Mouse (Mus musculus) heart, postnatal 0 days (tissue): ENCODE measurements at regions not wholly inside any gene's neighbourhood (a gene's known extent, or its start where the extent isn't known, plus 50 kb on each side); places are given as distances from the start of the nearest gene placed in this dataset.
A peak's percentile ranks its signal among the peaks of the same experiment; 100 is the strongest.
"Not testable (repeated sequence)": the region's sequence is repeated elsewhere in the genome, so short reads cannot be mapped to it uniquely, and the experiment has no call there.

Experiments used
- ATAC-seq: fragments of 200-750 bp; cut with Nextera tagmentation; 2 replicates; pipeline ENCODE4 v1.8.0; 2017; ENCODE audit warnings: low read depth, moderate number of reproducible peaks, moderate library complexity; ENCODE audit not compliant: insufficient read depth
- DNase-seq: peaks from one replicate; pipeline ENCODE4 v3.0.0-alpha.2; 2016; ENCODE audit warnings: low spot score
- H3K27ac ChIP-seq: fragments of 300-500 bp; sonication (generic); 2 replicates; pipeline ENCODE4 v1.5.1; 2014; ENCODE audit warnings: low read depth, mild to moderate bottlenecking
- H3K27me3 ChIP-seq: fragments of 300-500 bp; sonication (generic); 2 replicates; pipeline ENCODE4 v1.6.1; 2014; ENCODE audit warnings: low read length, mixed read lengths; ENCODE audit not compliant: control insufficient read depth, insufficient read depth
- H3K36me3 ChIP-seq: fragments of 300-500 bp; sonication (generic); replicated peaks from 2 replicates; pipeline ENCODE4 v1.6.1; 2014; ENCODE audit warnings: low read length, mixed read lengths; ENCODE audit not compliant: control insufficient read depth, insufficient read depth
- H3K4me1 ChIP-seq: fragments of 300-500 bp; sonication (generic); 2 replicates; pipeline ENCODE4 v1.6.1; 2014; ENCODE audit warnings: antibody characterized with exemption; ENCODE audit not compliant: control insufficient read depth, insufficient read depth
- H3K4me2 ChIP-seq: fragments of 300-500 bp; sonication (generic); 2 replicates; pipeline ENCODE4 v1.6.1; 2014; ENCODE audit warnings: low read depth, mild to moderate bottlenecking, low read length, moderate library complexity
- H3K4me3 ChIP-seq: fragments of 300-500 bp; sonication (generic); 2 replicates; pipeline ENCODE4 v1.5.1; 2014; ENCODE audit warnings: low read depth, low read length
- H3K9ac ChIP-seq: fragments of 300-500 bp; sonication (generic); replicated peaks from 2 replicates; pipeline ENCODE4 v1.6.1; 2014; ENCODE audit warnings: low read depth, low read length, mixed read lengths
- H3K9me3 ChIP-seq: fragments of 300-500 bp; sonication (generic); replicated peaks from 2 replicates; pipeline ENCODE4 v1.6.1; 2016; ENCODE audit warnings: low read length; ENCODE audit not compliant: control insufficient read depth
- CTCF ChIP-seq: IDR thresholded peaks from 2 replicates; pipeline ENCODE4 v1.5.1; 2016; ENCODE audit warnings: antibody characterized with exemption, control low read depth, low read depth
- EP300 ChIP-seq: IDR thresholded peaks from 2 replicates; pipeline ENCODE4 v1.6.1; 2016; ENCODE audit warnings: antibody characterized with exemption, low read depth
- WGBS: fragments of 180-500 bp; shearing (Covaris S2); extraction: QIAGEN DNeasy Blood & Tissue Kit; methylation state at CpG from one replicate; pipeline ENCODE4 v1.1.7; 2014; 5-methylcytosine and 5-hydroxymethylcytosine counted together

DNA sequence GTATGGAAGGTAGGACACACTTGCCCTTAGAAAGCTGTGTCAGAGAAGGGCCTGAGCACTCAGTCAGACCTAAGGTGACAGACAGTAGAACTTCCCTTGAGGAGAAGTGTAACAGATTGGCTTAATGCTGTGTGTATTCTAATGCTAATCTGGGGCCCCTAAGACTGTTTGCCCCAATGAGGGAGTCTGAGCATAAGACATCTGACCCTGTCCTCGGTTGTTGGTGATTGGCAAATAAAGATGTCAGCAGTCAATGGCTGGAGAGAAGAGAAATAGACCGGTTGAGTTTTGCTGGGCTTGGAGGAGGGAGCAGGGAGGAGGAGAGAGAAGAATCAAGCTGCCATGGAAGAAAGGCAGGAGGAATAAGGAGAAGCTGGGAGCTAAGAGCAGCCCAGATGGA, 147.0 kb upstream of the Rxfp2 start:
- no peaks in the 10 kb centered on the region for H3K27me3 ChIP-seq
- H3K36me3 ChIP-seq, result no peaks in the 10 kb centered on the region
- H3K27ac ChIP-seq, result no peak overlapping the region
- H3K4me3 ChIP-seq, result no peak overlapping the region
- no peak overlapping the region for H3K4me2 ChIP-seq
- TF ChIP-seq EP300, result no peak
- DNase-seq (no peak), ATAC-seq (no peak)
- WGBS, result 32% methylated on average over 2 of the region's 2 CpGs
- no peak overlapping the region for H3K9ac ChIP-seq
- H3K9me3 ChIP-seq, result no peaks in the 10 kb centered on the region
- H3K4me1 ChIP-seq, result no peaks in the 10 kb centered on the region

DNA sequence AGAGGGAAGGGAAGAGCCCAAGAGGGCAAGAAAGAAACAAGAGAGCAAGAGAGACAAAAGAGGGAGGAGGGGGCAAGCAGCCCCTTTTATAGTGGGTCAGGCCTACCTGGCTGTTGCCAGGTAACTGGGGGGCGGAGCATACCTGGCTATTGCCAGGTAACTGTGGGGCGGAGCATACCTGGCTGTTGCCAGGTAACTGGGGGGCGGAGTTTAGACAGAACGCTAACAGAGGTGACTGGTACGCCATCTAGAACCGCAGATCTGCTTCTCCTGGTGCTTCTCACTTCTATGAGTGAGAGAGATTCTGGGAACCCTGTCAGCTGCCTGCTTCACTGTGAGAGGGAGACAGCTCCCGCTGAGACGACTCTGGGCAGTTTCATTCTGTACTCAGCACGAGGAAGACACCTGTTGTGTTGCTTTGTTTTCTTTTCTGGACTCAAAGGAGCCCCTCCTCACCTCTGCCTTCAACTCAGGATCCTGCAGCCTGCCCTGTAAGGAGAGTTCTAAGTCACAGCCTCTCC, 144.9 kb upstream of the Rxfp2 start:
- no peak for DNase-seq
- no peaks in the 10 kb centered on the region for H3K4me1 ChIP-seq
- H3K36me3 ChIP-seq, result no peaks in the 10 kb centered on the region
- no peak overlapping the region for H3K27ac ChIP-seq
- H3K4me3 ChIP-seq, result no peak overlapping the region
- ATAC-seq, result no peak
- H3K27me3 ChIP-seq, result no peaks in the 10 kb centered on the region
- no peaks in the 10 kb centered on the region for H3K9me3 ChIP-seq
- H3K9ac ChIP-seq, result no peak overlapping the region
- 34% methylated on average over 9 of the region's 9 CpGs for WGBS
- TF ChIP-seq EP300 (no peak), CTCF (no peak)
- no peak overlapping the region for H3K4me2 ChIP-seq

- no peak overlapping the region for H3K27ac ChIP-seq
- DNase-seq (no peak), ATAC-seq (no peak)
- no peaks in the 10 kb centered on the region for H3K4me1 ChIP-seq
- H3K9me3 ChIP-seq, result no peaks in the 10 kb centered on the region
- no peak overlapping the region for H3K4me3 ChIP-seq
- no peaks in the 10 kb centered on the region for H3K27me3 ChIP-seq
- no peak overlapping the region for H3K4me2 ChIP-seq
- WGBS, result 82% methylated on average over 2 of the region's 2 CpGs
- H3K9ac ChIP-seq, result no peak overlapping the region
- TF ChIP-seq CTCF (peak; percentile 27), EP300 (no peak)
- H3K36me3 ChIP-seq, result no peaks in the 10 kb centered on the region
These were observed 144.1 kb upstream of the Rxfp2 start for GRCm38 (mm10) chr5:149874342-149874741.

- not testable (repeated sequence) for H3K4me1 ChIP-seq, ATAC-seq, H3K4me3 ChIP-seq, H3K9me3 ChIP-seq, H3K9ac ChIP-seq, H3K36me3 ChIP-seq, H3K27me3 ChIP-seq, H3K4me2 ChIP-seq
- DNase-seq, result peak; percentile 9
- peak overlapping the region; percentile 63; the same call in 1 of the 2 replicates for H3K27ac ChIP-seq
- TF ChIP-seq EP300, result peak; percentile 47; the same call in 1 of the 2 replicates
These were observed 126.0 kb upstream of the Rxfp2 start for GRCm38 (mm10) chr5:149892453-149892852.

- H3K4me1 ChIP-seq, result peaks cover 13% of the 10 kb centered on the region
- TF ChIP-seq EP300 (no peak), CTCF (no peak)
- no peak overlapping the region for H3K4me2 ChIP-seq
- WGBS, result 54% methylated on average over 3 of the region's 3 CpGs
- DNase-seq (no peak), ATAC-seq (no peak)
- H3K9me3 ChIP-seq, result no peaks in the 10 kb centered on the region
- no peaks in the 10 kb centered on the region for H3K36me3 ChIP-seq
- no peaks in the 10 kb centered on the region for H3K27me3 ChIP-seq
- H3K9ac ChIP-seq, result no peak overlapping the region
- no peak overlapping the region for H3K27ac ChIP-seq
- no peak overlapping the region for H3K4me3 ChIP-seq
These were observed 111.5 kb upstream of the Rxfp2 start for GRCm38 (mm10) chr5:149906927-149907326.

GRCm38 (mm10) chr5:149908376-149909078, 109.9 kb upstream of the Rxfp2 start:
- peaks cover 13% of the 10 kb centered on the region for H3K4me1 ChIP-seq
- H3K9me3 ChIP-seq, result no peaks in the 10 kb centered on the region
- no peaks in the 10 kb centered on the region for H3K27me3 ChIP-seq
- H3K4me2 ChIP-seq, result no peak overlapping the region
- no peak overlapping the region for H3K9ac ChIP-seq
- peak overlapping the region; percentile 63 for H3K27ac ChIP-seq
- no peak for DNase-seq
- H3K4me3 ChIP-seq, result no peak overlapping the region
- H3K36me3 ChIP-seq, result no peaks in the 10 kb centered on the region
- no peak for ATAC-seq
- WGBS, result 27% methylated on average over 4 of the region's 4 CpGs
- TF ChIP-seq EP300 (no peak), CTCF (no peak)
